Mouse (Mus musculus): ENCODE data around the gene Tgfb1. TPM values are rescaled to one million over a fixed set of nuclear protein-coding genes. Genes with fewer than 3 reads are reported as not detected.

Gene Tgfb1
- polyA plus RNA-seq, 1 experiment from 2014 or later = 3.2 TPM

DNA sequence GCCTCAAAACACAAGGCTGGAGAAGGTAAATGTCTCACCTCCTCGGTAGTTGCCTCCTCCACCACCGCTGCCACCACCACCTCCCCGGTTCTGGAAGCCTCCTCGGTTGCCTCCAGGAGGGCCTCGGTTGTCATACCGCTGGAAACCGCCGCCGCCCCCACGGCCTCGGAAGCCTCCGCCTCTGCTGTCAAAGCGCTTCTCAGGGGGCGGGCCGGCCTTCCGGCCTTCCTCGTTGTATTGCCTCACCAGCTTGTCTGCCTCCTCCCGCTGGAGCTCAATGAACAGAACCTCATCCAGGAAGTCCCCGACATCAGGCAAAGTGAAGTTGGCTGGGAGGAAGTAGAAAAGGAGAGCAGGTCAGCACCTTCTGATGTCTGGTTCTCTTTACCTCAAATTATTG is 39.1 kb downstream of the Tgfb1 start:
- no peaks in the 10 kb centered on the region for H3K9me3 ChIP-seq (ENCODE audit: control insufficient read depth, low read length)
- 82% methylated on average over 19 of the region's 19 CpGs for WGBS
- no peaks in the 10 kb centered on the region for H3K4me1 ChIP-seq (replicated peaks; ENCODE audit: control insufficient read depth, insufficient read depth, low read length)
- H3K36me3 ChIP-seq (ENCODE audit: control insufficient read depth, insufficient read depth, low read length) = peaks cover 97% of the 10 kb centered on the region
- DNase-seq (ENCODE audit: low spot score) (no peak), ATAC-seq (replicated peaks; ENCODE audit: low FRiP score, low TSS enrichment, low read depth) (no peak)
- no peak overlapping the region for H3K4me3 ChIP-seq (ENCODE audit: low read depth, low read length)
- H3K27ac ChIP-seq (ENCODE audit: low read depth) = no peak overlapping the region
- no peak overlapping the region for H3K9ac ChIP-seq (ENCODE audit: low read length)
- no peak overlapping the region for H3K4me2 ChIP-seq (ENCODE audit: low read length)
- H3K27me3 ChIP-seq (replicated peaks; ENCODE audit: control insufficient read depth, insufficient read depth, low read length) = no peaks in the 10 kb centered on the region

DNA sequence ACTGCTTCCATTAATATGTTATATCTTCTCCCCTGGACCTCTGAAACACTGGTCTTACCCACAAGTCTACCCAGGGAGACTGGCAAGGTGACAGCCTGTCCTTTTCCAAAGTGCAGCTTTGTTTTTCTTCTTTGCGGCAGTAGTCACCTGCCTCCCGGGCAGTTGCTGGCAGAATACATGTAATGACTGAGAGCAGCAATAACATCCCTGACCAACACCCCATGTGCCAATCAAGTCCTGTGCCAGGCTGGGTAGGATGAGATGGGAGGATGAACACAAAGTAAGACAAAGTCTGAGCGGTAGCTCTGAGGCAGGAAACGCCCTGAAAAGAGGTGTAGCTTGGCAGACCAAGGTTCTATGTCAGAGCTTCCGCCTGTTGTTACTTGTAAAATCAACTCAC is 41.0 kb downstream of the Tgfb1 start:
- Histone ChIP-seq H3K4me2 (ENCODE audit: low read length) (no peak overlapping the region), H3K4me1 (replicated peaks; ENCODE audit: control insufficient read depth, insufficient read depth, low read length) (no peaks in the 10 kb centered on the region), H3K9me3 (ENCODE audit: control insufficient read depth, low read length) (no peaks in the 10 kb centered on the region), H3K27me3 (replicated peaks; ENCODE audit: control insufficient read depth, insufficient read depth, low read length) (no peaks in the 10 kb centered on the region), H3K27ac (ENCODE audit: low read depth) (no peak overlapping the region), H3K9ac (ENCODE audit: low read length) (no peak overlapping the region), H3K36me3 (ENCODE audit: control insufficient read depth, insufficient read depth, low read length) (peaks cover 100% of the 10 kb centered on the region), H3K4me3 (ENCODE audit: low read depth, low read length) (no peak overlapping the region)
- DNase-seq (ENCODE audit: low spot score) (no peak), ATAC-seq (replicated peaks; ENCODE audit: low FRiP score, low TSS enrichment, low read depth) (no peak)
- 93% methylated on average over 5 of the region's 5 CpGs for WGBS

DNA sequence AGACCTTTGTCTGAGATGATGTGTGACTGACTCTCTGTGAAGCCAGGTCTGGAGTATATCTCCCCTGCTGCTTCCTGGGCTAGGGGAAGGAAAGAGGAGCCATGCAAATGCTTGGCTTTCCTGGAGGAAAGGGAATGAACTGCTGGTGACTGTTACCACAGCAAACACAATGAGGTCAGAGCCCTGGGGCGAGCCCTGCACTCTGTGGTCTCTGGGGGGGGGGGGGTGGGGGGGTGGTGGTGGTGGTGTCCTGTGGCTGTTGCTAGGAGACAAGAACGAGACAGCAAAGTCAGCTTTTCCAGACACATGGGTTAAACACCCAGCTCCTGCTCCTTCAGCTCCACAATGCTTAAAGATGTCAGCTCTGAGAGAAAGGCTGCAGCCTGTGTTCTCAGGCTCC is 42.6 kb downstream of the Tgfb1 start:
- Histone ChIP-seq H3K4me2 (ENCODE audit: low read length) (no peak overlapping the region), H3K4me1 (replicated peaks; ENCODE audit: control insufficient read depth, insufficient read depth, low read length) (no peaks in the 10 kb centered on the region), H3K9me3 (ENCODE audit: control insufficient read depth, low read length) (no peaks in the 10 kb centered on the region), H3K27ac (ENCODE audit: low read depth) (no peak overlapping the region), H3K4me3 (ENCODE audit: low read depth, low read length) (no peak overlapping the region), H3K9ac (ENCODE audit: low read length) (no peak overlapping the region), H3K36me3 (ENCODE audit: control insufficient read depth, insufficient read depth, low read length) (peaks cover 100% of the 10 kb centered on the region), H3K27me3 (replicated peaks; ENCODE audit: control insufficient read depth, insufficient read depth, low read length) (no peaks in the 10 kb centered on the region)
- 48% methylated on average over 2 of the region's 2 CpGs for WGBS
- DNase-seq (ENCODE audit: low spot score) = no peak
- ATAC-seq (replicated peaks; ENCODE audit: low FRiP score, low TSS enrichment, low read depth) = no peak; the same call in 1 of the 2 replicates

DNA sequence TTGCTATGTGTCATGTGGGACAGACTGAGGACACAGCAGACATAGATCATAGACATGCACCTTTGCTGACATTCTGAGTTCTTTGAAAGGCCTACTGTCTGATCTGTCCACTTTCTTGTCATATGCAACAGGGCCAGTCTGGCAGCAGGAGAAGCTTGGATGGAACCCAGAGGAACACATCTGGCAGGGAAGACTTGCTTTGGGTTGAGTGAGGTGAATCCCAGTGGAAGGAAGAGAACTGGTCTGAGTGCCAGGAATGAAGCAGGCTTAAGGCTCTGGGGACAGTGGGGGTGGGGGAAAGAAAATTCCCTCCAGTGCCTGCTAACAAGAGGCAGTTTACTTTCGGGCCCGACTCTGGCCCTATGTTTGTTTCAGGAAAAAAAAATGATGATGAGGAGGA is 43.1 kb downstream of the Tgfb1 start:
- H3K27me3 ChIP-seq (replicated peaks; ENCODE audit: control insufficient read depth, insufficient read depth, low read length) = no peaks in the 10 kb centered on the region
- no peak for DNase-seq (ENCODE audit: low spot score)
- no peak overlapping the region for H3K4me3 ChIP-seq (ENCODE audit: low read depth, low read length)
- H3K4me2 ChIP-seq (ENCODE audit: low read length) = no peak overlapping the region
- H3K9me3 ChIP-seq (ENCODE audit: control insufficient read depth, low read length) = no peaks in the 10 kb centered on the region
- ATAC-seq (replicated peaks; ENCODE audit: low FRiP score, low TSS enrichment, low read depth) = no peak
- H3K4me1 ChIP-seq (replicated peaks; ENCODE audit: control insufficient read depth, insufficient read depth, low read length) = no peaks in the 10 kb centered on the region
- peaks cover 100% of the 10 kb centered on the region for H3K36me3 ChIP-seq (ENCODE audit: control insufficient read depth, insufficient read depth, low read length)
- H3K27ac ChIP-seq (ENCODE audit: low read depth) = no peak overlapping the region
- 92% methylated on average over 2 of the region's 2 CpGs for WGBS
- H3K9ac ChIP-seq (ENCODE audit: low read length) = no peak overlapping the region

DNA sequence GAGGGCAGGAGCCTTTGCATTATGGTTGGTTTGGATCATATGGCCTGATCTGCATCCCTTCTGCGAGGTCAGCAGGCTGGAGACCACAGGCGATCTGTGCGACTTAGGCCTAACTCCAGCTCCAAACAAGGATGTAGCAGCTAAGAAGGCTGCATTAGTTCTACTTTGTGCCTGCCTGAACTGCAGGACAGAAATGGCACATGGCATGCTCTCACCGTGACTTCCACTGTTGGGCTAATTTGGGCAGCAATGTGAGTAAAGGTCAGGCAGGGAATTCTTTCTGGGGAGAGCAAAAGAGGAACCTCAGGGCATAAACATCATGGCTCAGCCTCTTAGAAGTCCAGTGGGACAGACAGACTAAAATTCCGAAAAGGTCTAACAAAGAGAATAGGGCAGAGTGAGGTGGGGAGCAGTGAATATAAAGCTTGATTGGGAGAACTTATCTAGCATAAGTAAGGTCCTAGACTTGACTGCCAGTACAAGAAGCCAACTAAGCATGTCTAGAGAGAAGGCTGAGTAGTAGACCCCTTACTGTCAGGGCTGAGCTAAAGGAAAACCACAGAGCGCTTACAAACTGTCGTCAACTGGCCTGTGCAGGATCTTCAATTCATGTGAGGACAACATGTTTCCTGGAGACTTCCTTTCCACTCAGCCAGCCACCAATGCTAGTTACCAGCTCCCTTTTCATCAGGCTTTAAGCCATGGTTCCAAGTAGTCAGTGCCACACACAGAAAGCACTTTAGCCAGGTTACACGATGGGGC is 44.7 kb downstream of the Tgfb1 start:
- DNase-seq (ENCODE audit: low spot score) (no peak), ATAC-seq (replicated peaks; ENCODE audit: low FRiP score, low TSS enrichment, low read depth) (no peak)
- H3K27ac ChIP-seq (ENCODE audit: low read depth) = no peak overlapping the region
- H3K4me2 ChIP-seq (ENCODE audit: low read length) = no peak overlapping the region
- peaks cover 100% of the 10 kb centered on the region for H3K36me3 ChIP-seq (ENCODE audit: control insufficient read depth, insufficient read depth, low read length)
- H3K27me3 ChIP-seq (replicated peaks; ENCODE audit: control insufficient read depth, insufficient read depth, low read length) = no peaks in the 10 kb centered on the region
- WGBS = 87% methylated on average over 8 of the region's 8 CpGs
- H3K4me1 ChIP-seq (replicated peaks; ENCODE audit: control insufficient read depth, insufficient read depth, low read length) = no peaks in the 10 kb centered on the region
- H3K9me3 ChIP-seq (ENCODE audit: control insufficient read depth, low read length) = no peaks in the 10 kb centered on the region
- H3K9ac ChIP-seq (ENCODE audit: low read length) = no peak overlapping the region
- no peak overlapping the region for H3K4me3 ChIP-seq (ENCODE audit: low read depth, low read length)

DNA sequence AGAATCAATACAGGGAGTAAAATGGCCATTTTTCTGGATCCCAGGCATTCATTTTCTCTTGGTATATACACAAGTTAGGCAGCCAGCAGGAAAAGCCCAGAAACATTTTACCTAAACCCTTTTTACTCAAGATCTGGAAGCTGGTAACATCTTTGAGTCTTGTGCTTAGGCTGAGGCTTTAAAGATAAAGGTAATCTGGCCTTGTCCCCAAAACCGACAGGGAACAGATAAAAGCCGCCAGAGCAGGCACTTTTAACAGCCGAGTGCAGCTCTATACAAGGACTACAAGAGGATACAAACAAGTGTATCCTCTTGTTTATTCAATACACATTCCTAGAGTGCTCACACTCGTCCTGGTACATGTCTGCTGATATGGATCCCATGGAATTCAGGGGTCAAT is 48.2 kb downstream of the Tgfb1 start:
- Histone ChIP-seq H3K27me3 (replicated peaks; ENCODE audit: control insufficient read depth, insufficient read depth, low read length) (no peaks in the 10 kb centered on the region), H3K27ac (ENCODE audit: low read depth) (no peak overlapping the region), H3K4me1 (replicated peaks; ENCODE audit: control insufficient read depth, insufficient read depth, low read length) (no peaks in the 10 kb centered on the region), H3K4me2 (ENCODE audit: low read length) (no peak overlapping the region), H3K9me3 (ENCODE audit: control insufficient read depth, low read length) (no peaks in the 10 kb centered on the region), H3K36me3 (ENCODE audit: control insufficient read depth, insufficient read depth, low read length) (peaks cover 100% of the 10 kb centered on the region), H3K4me3 (ENCODE audit: low read depth, low read length) (no peak overlapping the region), H3K9ac (ENCODE audit: low read length) (no peak overlapping the region)
- DNase-seq (ENCODE audit: low spot score) = no peak
- 30% methylated on average over 4 of the region's 4 CpGs for WGBS
- no peak for ATAC-seq (replicated peaks; ENCODE audit: low FRiP score, low TSS enrichment, low read depth)

DNA sequence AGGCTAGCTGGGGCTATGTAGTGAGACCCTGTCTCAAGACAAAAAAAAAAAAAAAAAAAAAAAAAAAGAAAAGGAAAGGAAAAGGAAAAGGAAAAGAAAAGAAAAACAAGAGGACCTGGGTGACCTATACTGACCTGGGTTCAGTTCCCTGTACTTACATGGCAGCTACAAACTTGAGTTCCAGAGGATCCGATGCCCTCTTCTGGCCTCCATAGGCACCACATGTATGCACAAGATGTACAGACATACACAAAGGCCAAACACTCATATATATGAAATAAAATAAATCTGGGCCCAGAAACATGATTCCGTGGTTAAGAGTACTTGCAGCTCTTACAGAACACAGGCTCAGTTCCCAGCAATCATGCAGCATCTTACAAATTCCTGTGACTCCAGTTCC is 50.1 kb downstream of the Tgfb1 start:
- WGBS = 94% methylated on average over 2 of the region's 2 CpGs
- H3K4me3 ChIP-seq (ENCODE audit: low read depth, low read length) = no peak overlapping the region
- H3K36me3 ChIP-seq (ENCODE audit: control insufficient read depth, insufficient read depth, low read length) = peaks cover 100% of the 10 kb centered on the region
- no peak overlapping the region for H3K4me2 ChIP-seq (ENCODE audit: low read length)
- no peak overlapping the region for H3K27ac ChIP-seq (ENCODE audit: low read depth)
- ATAC-seq (replicated peaks; ENCODE audit: low FRiP score, low TSS enrichment, low read depth) (no peak), DNase-seq (ENCODE audit: low spot score) (no peak)
- H3K27me3 ChIP-seq (replicated peaks; ENCODE audit: control insufficient read depth, insufficient read depth, low read length) = no peaks in the 10 kb centered on the region
- no peaks in the 10 kb centered on the region for H3K9me3 ChIP-seq (ENCODE audit: control insufficient read depth, low read length)
- no peaks in the 10 kb centered on the region for H3K4me1 ChIP-seq (replicated peaks; ENCODE audit: control insufficient read depth, insufficient read depth, low read length)
- no peak overlapping the region for H3K9ac ChIP-seq (ENCODE audit: low read length)

DNA sequence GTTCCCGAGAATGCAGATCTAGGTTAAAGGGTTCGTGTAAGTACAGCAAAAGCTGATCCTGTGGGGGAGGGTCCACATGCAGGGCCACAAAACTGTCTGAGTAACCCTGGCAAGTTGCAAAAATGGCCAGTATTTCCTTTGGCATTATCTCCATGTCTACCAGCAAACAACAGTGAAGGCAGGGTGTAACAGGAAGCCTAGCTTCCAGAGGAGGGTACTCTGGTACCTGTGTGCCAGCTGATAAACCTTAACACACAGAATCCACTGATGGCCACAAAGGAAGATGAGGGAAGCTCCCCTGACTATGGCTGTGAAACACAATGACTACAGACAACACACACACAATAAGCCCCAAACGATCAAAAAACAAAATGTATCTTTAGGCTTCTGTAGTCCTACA is 51.5 kb downstream of the Tgfb1 start:
- DNase-seq (ENCODE audit: low spot score) (no peak), ATAC-seq (replicated peaks; ENCODE audit: low FRiP score, low TSS enrichment, low read depth) (no peak)
- H3K4me3 ChIP-seq (ENCODE audit: low read depth, low read length) = no peak overlapping the region
- H3K27ac ChIP-seq (ENCODE audit: low read depth) = no peak overlapping the region
- no peaks in the 10 kb centered on the region for H3K4me1 ChIP-seq (replicated peaks; ENCODE audit: control insufficient read depth, insufficient read depth, low read length)
- H3K4me2 ChIP-seq (ENCODE audit: low read length) = no peak overlapping the region
- H3K27me3 ChIP-seq (replicated peaks; ENCODE audit: control insufficient read depth, insufficient read depth, low read length) = no peaks in the 10 kb centered on the region
- no peak overlapping the region for H3K9ac ChIP-seq (ENCODE audit: low read length)
- peaks cover 100% of the 10 kb centered on the region for H3K36me3 ChIP-seq (ENCODE audit: control insufficient read depth, insufficient read depth, low read length)
- no peaks in the 10 kb centered on the region for H3K9me3 ChIP-seq (ENCODE audit: control insufficient read depth, low read length)
- WGBS = 83% methylated on average over 3 of the region's 3 CpGs

DNA sequence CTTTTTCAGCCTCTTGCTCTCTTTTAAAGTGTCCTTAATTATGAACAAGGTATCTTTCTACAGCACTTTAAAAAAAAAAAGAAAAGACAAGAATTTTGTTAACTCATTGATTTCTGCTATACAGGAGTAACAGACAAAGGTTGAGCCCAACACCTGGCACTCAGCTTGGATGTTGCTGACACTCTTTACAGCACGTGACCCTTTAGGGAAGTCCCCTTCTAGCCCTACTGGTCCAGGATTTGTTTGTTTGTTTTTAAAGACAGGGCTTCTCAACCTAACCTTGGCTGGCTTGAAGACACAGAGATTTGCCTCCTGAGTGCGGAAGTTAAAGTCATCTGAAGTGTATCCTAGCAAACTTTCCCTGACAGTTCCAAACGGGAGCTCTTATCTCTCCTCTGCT is 60.0 kb downstream of the Tgfb1 start:
- no peaks in the 10 kb centered on the region for H3K27me3 ChIP-seq (replicated peaks; ENCODE audit: control insufficient read depth, insufficient read depth, low read length)
- H3K4me1 ChIP-seq (replicated peaks; ENCODE audit: control insufficient read depth, insufficient read depth, low read length) = 0 out of 2 replicates have a peak, but pooled peaks cover 2% of the 10 kb centered on the region
- H3K36me3 ChIP-seq (ENCODE audit: control insufficient read depth, insufficient read depth, low read length) = peaks cover 98% of the 10 kb centered on the region
- ATAC-seq (replicated peaks; ENCODE audit: low FRiP score, low TSS enrichment, low read depth) (no peak), DNase-seq (ENCODE audit: low spot score) (no peak)
- H3K4me2 ChIP-seq (ENCODE audit: low read length) = no peak overlapping the region
- no peak overlapping the region for H3K4me3 ChIP-seq (ENCODE audit: low read depth, low read length)
- no peak overlapping the region for H3K27ac ChIP-seq (ENCODE audit: low read depth)
- no peaks in the 10 kb centered on the region for H3K9me3 ChIP-seq (ENCODE audit: control insufficient read depth, low read length)
- WGBS = 73% methylated on average over 3 of the region's 3 CpGs
- H3K9ac ChIP-seq (ENCODE audit: low read length) = no peak overlapping the region
